Mouse (Mus musculus) lung, postnatal 0 days (tissue): ENCODE measurements around the gene Kdm7a.

ENCODE experiments used
- CTCF ChIP-seq: IDR thresholded peaks from 2 replicates; pipeline ENCODE4 v1.5.1; 2016; ENCODE audit warnings: antibody characterized with exemption, mild to moderate bottlenecking
- EP300 ChIP-seq: IDR thresholded peaks from 2 replicates; pipeline ENCODE4 v1.6.1; 2016; ENCODE audit warnings: antibody characterized with exemption, mild to moderate bottlenecking, control low read depth

- no peak for TF ChIP-seq CTCF
- TF ChIP-seq EP300, result no peak
These were observed 11.4 kb upstream of the Kdm7a start for GRCm38 (mm10) chr6:39217961-39218360.
